Mouse (Mus musculus): ENCODE measurements at regions not wholly inside any gene's neighbourhood (a gene's known extent, or its start where the extent isn't known, plus 50 kb on each side); places are given as distances from the start of the nearest gene placed in this dataset.
"Not testable (repeated sequence)": the region's sequence is repeated elsewhere in the genome, so short reads cannot be mapped to it uniquely, and the experiment has no call there.

- H3K9me3 ChIP-seq (ENCODE audit: control insufficient read depth, insufficient read depth, low read depth, low read length): no peaks in the 10 kb centered on the region
These were observed 306.7 kb upstream of the Klhl29 start for GRCm38 (mm10) chr12:5682182-5682581.

GRCm38 (mm10) chr12:5678126-5678525 lies 302.6 kb upstream of the Klhl29 start:
- H3K36me3 ChIP-seq (ENCODE audit: control insufficient read depth, insufficient read depth, low read length, poor library complexity, severe bottlenecking); H3K4me3 ChIP-seq (ENCODE audit: insufficient read depth in 1 of 2, low read depth in 1 of 2, low read length in 2 of 2, poor library complexity in 1 of 2, severe bottlenecking in 1 of 2); in situ Hi-C loops (cut with MboI; ENCODE audit: low sequenced_read_pairs in 2 of 2, unreplicated experiment in 2 of 2); H3K9ac ChIP-seq (ENCODE audit: insufficient read depth, low read depth, low read length, poor library complexity, severe bottlenecking); H3K27ac ChIP-seq (ENCODE audit: insufficient read depth, low read depth, low read length, poor library complexity, severe bottlenecking); DNase-seq (ENCODE audit: low read depth, low spot score); H3K9me3 ChIP-seq (ENCODE audit: control insufficient read depth, insufficient read depth, low read depth, low read length); H3K4me1 ChIP-seq (ENCODE audit: control insufficient read depth in 2 of 2, insufficient read depth in 2 of 2, low read length in 2 of 2, poor library complexity in 1 of 2): not testable (repeated sequence)

More at GRCm38 (mm10) chr12:5682182-5682581, 306.7 kb upstream of the Klhl29 start:
- H3K4me3 ChIP-seq (ENCODE audit: insufficient read depth in 1 of 2, low read depth in 1 of 2, low read length in 2 of 2, poor library complexity in 1 of 2, severe bottlenecking in 1 of 2): no peak overlapping the region
- H3K4me1 ChIP-seq (ENCODE audit: control insufficient read depth in 2 of 2, insufficient read depth in 2 of 2, low read length in 2 of 2, poor library complexity in 1 of 2): no peaks in the 10 kb centered on the region
- no peaks in the 10 kb centered on the region for H3K36me3 ChIP-seq (ENCODE audit: control insufficient read depth, insufficient read depth, low read length, poor library complexity, severe bottlenecking)
- TF ChIP-seq CHD2 (IDR thresholded peaks at IDR 0.05; ENCODE audit: low read depth, low read length) (no peak), ZC3H11A (IDR thresholded peaks at IDR 0.05; ENCODE audit: borderline replicate concordance, low read depth, low read length) (no peak), HCFC1 (IDR thresholded peaks at IDR 0.05; ENCODE audit: borderline replicate concordance, insufficient read depth, low read length) (no peak), ZNF384 (IDR thresholded peaks at IDR 0.05; ENCODE audit: low read depth, low read length) (no peak), MAFK (IDR thresholded peaks at IDR 0.05; ENCODE audit: insufficient read depth, low read depth, low read length) (no peak)
- no peak overlapping the region for H3K9ac ChIP-seq (ENCODE audit: insufficient read depth, low read depth, low read length, poor library complexity, severe bottlenecking)
- H3K27ac ChIP-seq (ENCODE audit: insufficient read depth, low read depth, low read length, poor library complexity, severe bottlenecking): no peak overlapping the region
- in situ Hi-C loops (cut with MboI; ENCODE audit: low sequenced_read_pairs in 2 of 2, unreplicated experiment in 2 of 2): no loop called here
- DNase-seq (ENCODE audit: low read depth, low spot score): no peak

GRCm38 (mm10) chr12:5668486-5668885 lies 293.0 kb upstream of the Klhl29 start:
- in situ Hi-C loops (cut with MboI; ENCODE audit: low sequenced_read_pairs in 2 of 2, unreplicated experiment in 2 of 2): no loop called here
- no peak overlapping the region for H3K27ac ChIP-seq (ENCODE audit: insufficient read depth, low read depth, low read length, poor library complexity, severe bottlenecking)
- DNase-seq (ENCODE audit: low read depth, low spot score): no peak
- no peak overlapping the region for H3K4me3 ChIP-seq (ENCODE audit: insufficient read depth in 1 of 2, low read depth in 1 of 2, low read length in 2 of 2, poor library complexity in 1 of 2, severe bottlenecking in 1 of 2)
- no peaks in the 10 kb centered on the region for H3K4me1 ChIP-seq (ENCODE audit: control insufficient read depth in 2 of 2, insufficient read depth in 2 of 2, low read length in 2 of 2, poor library complexity in 1 of 2)
- no peaks in the 10 kb centered on the region for H3K9me3 ChIP-seq (ENCODE audit: control insufficient read depth, insufficient read depth, low read depth, low read length)
- no peak for TF ChIP-seq HCFC1 (IDR thresholded peaks at IDR 0.05; ENCODE audit: borderline replicate concordance, insufficient read depth, low read length)
- TF ChIP-seq ZC3H11A (IDR thresholded peaks at IDR 0.05; ENCODE audit: borderline replicate concordance, low read depth, low read length): no peak
- no peak for TF ChIP-seq CHD2 (IDR thresholded peaks at IDR 0.05; ENCODE audit: low read depth, low read length)
- no peak for TF ChIP-seq ZNF384 (IDR thresholded peaks at IDR 0.05; ENCODE audit: low read depth, low read length)
- no peak for TF ChIP-seq MAFK (IDR thresholded peaks at IDR 0.05; ENCODE audit: insufficient read depth, low read depth, low read length)
- no peak overlapping the region for H3K9ac ChIP-seq (ENCODE audit: insufficient read depth, low read depth, low read length, poor library complexity, severe bottlenecking)
- no peaks in the 10 kb centered on the region for H3K36me3 ChIP-seq (ENCODE audit: control insufficient read depth, insufficient read depth, low read length, poor library complexity, severe bottlenecking)

GRCm38 (mm10) chr12:5637571-5638275 lies 262.2 kb upstream of the Klhl29 start:
- no peak for DNase-seq (ENCODE audit: low read depth, low spot score)
- Histone ChIP-seq H3K27ac (ENCODE audit: insufficient read depth, low read depth, low read length, poor library complexity, severe bottlenecking) (no peak overlapping the region), H3K9me3 (ENCODE audit: control insufficient read depth, insufficient read depth, low read depth, low read length) (no peaks in the 10 kb centered on the region), H3K36me3 (ENCODE audit: control insufficient read depth, insufficient read depth, low read length, poor library complexity, severe bottlenecking) (no peaks in the 10 kb centered on the region), H3K4me3 (ENCODE audit: insufficient read depth in 1 of 2, low read depth in 1 of 2, low read length in 2 of 2, poor library complexity in 1 of 2, severe bottlenecking in 1 of 2) (no peak overlapping the region), H3K4me1 (ENCODE audit: control insufficient read depth in 2 of 2, insufficient read depth in 2 of 2, low read length in 2 of 2, poor library complexity in 1 of 2) (no peaks in the 10 kb centered on the region), H3K9ac (ENCODE audit: insufficient read depth, low read depth, low read length, poor library complexity, severe bottlenecking) (no peak overlapping the region)
- TF ChIP-seq ZC3H11A (IDR thresholded peaks at IDR 0.05; ENCODE audit: borderline replicate concordance, low read depth, low read length) (no peak), CHD2 (IDR thresholded peaks at IDR 0.05; ENCODE audit: low read depth, low read length) (no peak), MAFK (IDR thresholded peaks at IDR 0.05; ENCODE audit: insufficient read depth, low read depth, low read length) (no peak), HCFC1 (IDR thresholded peaks at IDR 0.05; ENCODE audit: borderline replicate concordance, insufficient read depth, low read length) (no peak), ZNF384 (IDR thresholded peaks at IDR 0.05; ENCODE audit: low read depth, low read length) (no peak)
- in situ Hi-C loops (cut with MboI; ENCODE audit: low sequenced_read_pairs in 2 of 2, unreplicated experiment in 2 of 2): no loop called here

GRCm38 (mm10) chr12:5633971-5634370 lies 258.5 kb upstream of the Klhl29 start:
- no peaks in the 10 kb centered on the region for H3K4me1 ChIP-seq (ENCODE audit: control insufficient read depth in 2 of 2, insufficient read depth in 2 of 2, low read length in 2 of 2, poor library complexity in 1 of 2)
- H3K9ac ChIP-seq (ENCODE audit: insufficient read depth, low read depth, low read length, poor library complexity, severe bottlenecking): no peak overlapping the region
- in situ Hi-C loops (cut with MboI; ENCODE audit: low sequenced_read_pairs in 2 of 2, unreplicated experiment in 2 of 2): no loop called here
- no peak overlapping the region for H3K4me3 ChIP-seq (ENCODE audit: insufficient read depth in 1 of 2, low read depth in 1 of 2, low read length in 2 of 2, poor library complexity in 1 of 2, severe bottlenecking in 1 of 2)
- no peaks in the 10 kb centered on the region for H3K36me3 ChIP-seq (ENCODE audit: control insufficient read depth, insufficient read depth, low read length, poor library complexity, severe bottlenecking)
- no peak for TF ChIP-seq MAFK (IDR thresholded peaks at IDR 0.05; ENCODE audit: insufficient read depth, low read depth, low read length)
- TF ChIP-seq ZC3H11A (IDR thresholded peaks at IDR 0.05; ENCODE audit: borderline replicate concordance, low read depth, low read length): no peak
- TF ChIP-seq ZNF384 (IDR thresholded peaks at IDR 0.05; ENCODE audit: low read depth, low read length): no peak
- TF ChIP-seq HCFC1 (IDR thresholded peaks at IDR 0.05; ENCODE audit: borderline replicate concordance, insufficient read depth, low read length): no peak
- TF ChIP-seq CHD2 (IDR thresholded peaks at IDR 0.05; ENCODE audit: low read depth, low read length): no peak
- H3K9me3 ChIP-seq (ENCODE audit: control insufficient read depth, insufficient read depth, low read depth, low read length): no peaks in the 10 kb centered on the region
- H3K27ac ChIP-seq (ENCODE audit: insufficient read depth, low read depth, low read length, poor library complexity, severe bottlenecking): no peak overlapping the region
- DNase-seq (ENCODE audit: low read depth, low spot score): no peak
